Mouse (Mus musculus): Measurements from ENCODE around the gene Prkce.

GRCm38 (mm10) chr17:86354896-86355295 is 187.3 kb downstream of the Prkce start:
- TF ChIP-seq POLR2A (IDR thresholded peaks at IDR 0.05; ENCODE audit: borderline replicate concordance, extremely low read depth, insufficient read depth, insufficient read length, poor library complexity, severe bottlenecking) (no peak), CTCF (IDR thresholded peaks at IDR 0.05; ENCODE audit: borderline replicate concordance, extremely low read depth, insufficient read depth, insufficient read length) (no peak)

Data from brain, embryonic 14.5 days (tissue).